Mouse (Mus musculus) myocyte (in vitro differentiated cells): ENCODE results near the gene Rhbg.

Experiments
- E2F4 ChIP-seq: IDR thresholded peaks from one replicate; pipeline ENCODE4 v1.6.1; 2011; ENCODE audit warnings: mild to moderate bottlenecking, control low read depth, moderate library complexity; ENCODE audit not compliant: insufficient read depth
- MAX ChIP-seq: IDR thresholded peaks from one replicate; pipeline ENCODE4 v1.6.1; 2011; ENCODE audit warnings: low read depth, mild to moderate bottlenecking, control low read depth
- POLR2A ChIP-seq: IDR thresholded peaks from one replicate; pipeline ENCODE4 v1.6.1; 2011; ENCODE audit warnings: low read depth, mild to moderate bottlenecking, control low read depth, moderate library complexity; ENCODE audit not compliant: insufficient read length
- TCF12 ChIP-seq: IDR thresholded peaks from one replicate; pipeline ENCODE4 v1.6.1; 2011; ENCODE audit warnings: mild to moderate bottlenecking, control low read depth; ENCODE audit not compliant: poor library complexity, insufficient read depth, severe bottlenecking
- USF1 ChIP-seq: IDR thresholded peaks from one replicate; pipeline ENCODE4 v1.6.1; 2011; ENCODE audit warnings: low read depth, mild to moderate bottlenecking, control low read depth, moderate library complexity

- no peak for TF ChIP-seq POLR2A
- TF ChIP-seq USF1: no peak
- no peak for TF ChIP-seq TCF12
- TF ChIP-seq E2F4: no peak
- no peak for TF ChIP-seq MAX
These were observed 12.0 kb downstream of the Rhbg start for GRCm38 (mm10) chr3:88242531-88242930.
